Mouse (Mus musculus) heart, embryonic 14.5 days (tissue): ENCODE results near the gene BC049715. TPM values are rescaled to one million over a fixed set of nuclear protein-coding genes. Genes with fewer than 3 reads are reported as not detected.

Experiments used
- ATAC-seq: fragments of 200-750 bp; cut with Nextera tagmentation; 2 replicates; pipeline ENCODE4 v1.8.0; 2017; ENCODE audit warnings: low read depth, moderate TSS enrichment; ENCODE audit not compliant: insufficient number of reproducible peaks, insufficient read depth, low FRiP score
- H3K27ac ChIP-seq, 2 experiments: fragments of 200-500 bp in 1 of 2; fragments of 300-500 bp in 1 of 2; sonication (generic) in 1 of 2; replicated peaks in 1 of 2; 2 replicates each; pipeline ENCODE4 v1.5.1; 2012 to 2014; ENCODE audit warnings: low read depth in 2 of 2, low read length in 2 of 2, control low read depth in 1 of 2, mild to moderate bottlenecking in 1 of 2, mixed read lengths in 1 of 2; ENCODE audit not compliant: control insufficient read depth in 1 of 2, insufficient read depth in 1 of 2
- H3K27me3 ChIP-seq: fragments of 300-500 bp; sonication (generic); 2 replicates; pipeline ENCODE4 v1.6.1; 2014; ENCODE audit warnings: mild to moderate bottlenecking, low read length, control low read depth; ENCODE audit not compliant: control insufficient read depth, insufficient read depth
- H3K36me3 ChIP-seq: fragments of 300-500 bp; sonication (generic); 2 replicates; pipeline ENCODE4 v1.6.1; 2014; ENCODE audit warnings: mild to moderate bottlenecking, control low read depth, low read length, mixed read lengths; ENCODE audit not compliant: control insufficient read depth, insufficient read depth
- H3K4me1 ChIP-seq, 2 experiments: fragments of 200-500 bp in 1 of 2; fragments of 300-500 bp in 1 of 2; sonication (generic) in 1 of 2; 2 replicates each; pipeline ENCODE4 v1.6.1; 2012 to 2014; ENCODE audit warnings: low read length in 2 of 2, control low read depth in 1 of 2, mixed read lengths in 1 of 2; ENCODE audit not compliant: control insufficient read depth in 2 of 2, insufficient read depth in 2 of 2
- H3K4me2 ChIP-seq: fragments of 300-500 bp; sonication (generic); 2 replicates; pipeline ENCODE4 v1.6.1; 2014; ENCODE audit warnings: mild to moderate bottlenecking, low read length
- H3K4me3 ChIP-seq, 2 experiments: fragments of 200-500 bp in 1 of 2; fragments of 300-500 bp in 1 of 2; sonication (generic) in 1 of 2; 2 replicates each; pipeline ENCODE4 v1.5.1; 2012 to 2014; ENCODE audit warnings: low read length in 2 of 2, mild to moderate bottlenecking in 2 of 2, control low read depth in 1 of 2, low read depth in 1 of 2, moderate library complexity in 1 of 2; ENCODE audit not compliant: control insufficient read depth in 1 of 2, insufficient read depth in 1 of 2
- H3K9ac ChIP-seq: fragments of 300-500 bp; sonication (generic); 2 replicates; pipeline ENCODE4 v1.6.1; 2014; ENCODE audit warnings: mild to moderate bottlenecking, low read length
- H3K9me3 ChIP-seq: fragments of 300-500 bp; sonication (generic); 2 replicates; pipeline ENCODE4 v1.6.1; 2016; ENCODE audit warnings: low read length, control low read depth; ENCODE audit not compliant: control insufficient read depth
- WGBS: fragments of 180-500 bp; shearing (Covaris S2); extraction: QIAGEN DNeasy Blood & Tissue Kit; methylation state at CpG from one replicate; pipeline ENCODE4 v1.1.7; 2014; 5-methylcytosine and 5-hydroxymethylcytosine counted together
- polyA plus RNA-seq: library from polyadenylated mRNA; unstranded; fragments of >200 nt; fragmentation: Nextera tagmentation; extraction: Ambion mirVana; gene quantifications from 2 replicates; pipeline ENCODE4 v1.2.1, GENCODE M21; 2014

Gene BC049715
- polyA plus RNA-seq, 1 experiment from 2014 or later = 2.3 TPM

GRCm38 (mm10) chr6:136824987-136825386 lies 2.4 kb upstream of the BC049715 start:
- no peak for ATAC-seq
- Histone ChIP-seq H3K9ac (no peak overlapping the region), H3K9me3 (no peaks in the 10 kb centered on the region), H3K4me1 (peaks cover 2 to 20% of the 10 kb centered on the region in 2 experiments; a peak in 3 of 4 replicates), H3K27ac (no peak overlapping the region), H3K4me2 (no peak overlapping the region), H3K4me3 (no peak overlapping the region), H3K36me3 (peaks cover 56% of the 10 kb centered on the region), H3K27me3 (no peaks in the 10 kb centered on the region)
- WGBS = 88% methylated on average over 8 of the region's 8 CpGs

GRCm38 (mm10) chr6:136827116-136827515 lies 310 bp upstream of the BC049715 start:
- WGBS = 13% methylated on average over 7 of the region's 7 CpGs
- no peak for ATAC-seq
- peaks cover 35% of the 10 kb centered on the region for H3K36me3 ChIP-seq

GRCm38 (mm10) chr6:136827881-136828561 lies 595 bp downstream of the BC049715 start, which contains the start of gene Wbp11:
Gene Wbp11 (minus strand): TSS chr6:136828233.
- H3K9me3 ChIP-seq = no peaks in the 10 kb centered on the region
- H3K4me2 ChIP-seq = peak within 1 kb of the TSS; percentile 90
- H3K27ac ChIP-seq = peak within 1 kb of the TSS; percentile 77 to 79
- ATAC-seq = peak; percentile 100
- peaks cover 0 to 9% of the 10 kb centered on the region in 2 experiments; a peak in 2 of 4 replicates for H3K4me1 ChIP-seq
- no peaks in the 10 kb centered on the region for H3K27me3 ChIP-seq
- H3K9ac ChIP-seq = peak within 1 kb of the TSS; percentile 99
- WGBS = under 1% methylated on average over 45 of the region's 45 CpGs
- peaks cover 26% of the 10 kb centered on the region for H3K36me3 ChIP-seq
- peak within 1 kb of the TSS; percentile 72 to 97 for H3K4me3 ChIP-seq

More at GRCm38 (mm10) chr6:136827116-136827515, 310 bp upstream of the BC049715 start:
- peak overlapping the region; percentile 90 for H3K4me2 ChIP-seq
- no peaks in the 10 kb centered on the region for H3K9me3 ChIP-seq
- peaks cover 0 to 9% of the 10 kb centered on the region in 2 experiments; a peak in 2 of 4 replicates for H3K4me1 ChIP-seq
- H3K9ac ChIP-seq = peak overlapping the region; percentile 99
- H3K27me3 ChIP-seq = no peaks in the 10 kb centered on the region
- peak overlapping the region in 1 of 2 experiments; percentile 79; a peak in 2 of 4 replicates for H3K27ac ChIP-seq
- H3K4me3 ChIP-seq = peak overlapping the region; percentile 72 to 97

- Histone ChIP-seq H3K27me3 (no peaks in the 10 kb centered on the region), H3K4me1 (peaks cover 0 to 9% of the 10 kb centered on the region in 2 experiments; a peak in 2 of 4 replicates), H3K36me3 (peaks cover 22% of the 10 kb centered on the region), H3K4me2 (peak overlapping the region; percentile 78), H3K9ac (peak overlapping the region; percentile 76), H3K9me3 (no peaks in the 10 kb centered on the region), H3K4me3 (peak overlapping the region in 1 of 2 experiments; percentile 97; a peak in 3 of 4 replicates), H3K27ac (peak overlapping the region; percentile 77 to 79; a peak in 3 of 4 replicates)
- WGBS = 31% methylated on average over 4 of the region's 4 CpGs
- no peak for ATAC-seq
Observed at GRCm38 (mm10) chr6:136828681-136829080, 1.3 kb downstream of the BC049715 start.

- no peak overlapping the region for H3K9ac ChIP-seq
- no peak overlapping the region for H3K4me2 ChIP-seq
- no peak overlapping the region for H3K4me3 ChIP-seq
- H3K27me3 ChIP-seq = no peaks in the 10 kb centered on the region
- peaks cover 0 to 5% of the 10 kb centered on the region in 2 experiments; a peak in 2 of 4 replicates for H3K4me1 ChIP-seq
- H3K27ac ChIP-seq = no peak overlapping the region
- ATAC-seq = no peak
- WGBS = 60% methylated on average over 5 of the region's 5 CpGs
- H3K36me3 ChIP-seq = no peaks in the 10 kb centered on the region
- H3K9me3 ChIP-seq = no peaks in the 10 kb centered on the region
Observed at GRCm38 (mm10) chr6:136831712-136832111, 4.3 kb downstream of the BC049715 start.

GRCm38 (mm10) chr6:136835352-136835751 lies 7.9 kb downstream of the BC049715 start, which contains the start of gene Smco3:
Gene Smco3 (minus strand): TSS chr6:136835452.
- no peak within 1 kb of the TSS for H3K9ac ChIP-seq
- H3K27ac ChIP-seq = no peak within 1 kb of the TSS
- H3K4me1 ChIP-seq = no peaks in the 10 kb centered on the region
- no peaks in the 10 kb centered on the region for H3K36me3 ChIP-seq
- H3K4me3 ChIP-seq = no peak within 1 kb of the TSS
- no peaks in the 10 kb centered on the region for H3K27me3 ChIP-seq
- ATAC-seq = no peak
- WGBS = 38% methylated on average over 4 of the region's 4 CpGs
- no peak within 1 kb of the TSS for H3K4me2 ChIP-seq
- no peaks in the 10 kb centered on the region for H3K9me3 ChIP-seq

- ATAC-seq = no peak
- H3K27ac ChIP-seq = no peak overlapping the region
- H3K4me1 ChIP-seq = no peaks in the 10 kb centered on the region
- H3K9ac ChIP-seq = no peak overlapping the region
- 77% methylated on average over 3 of the region's 3 CpGs for WGBS
- no peak overlapping the region for H3K4me2 ChIP-seq
- H3K4me3 ChIP-seq = no peak overlapping the region
- H3K9me3 ChIP-seq = no peaks in the 10 kb centered on the region
- H3K27me3 ChIP-seq = no peaks in the 10 kb centered on the region
- H3K36me3 ChIP-seq = no peaks in the 10 kb centered on the region
Observed at GRCm38 (mm10) chr6:136837323-136837722, 9.9 kb downstream of the BC049715 start.
